Mouse (Mus musculus) liver, adult 2 months (tissue): ENCODE data around the gene Dars.

Source experiments
- CTCF ChIP-seq: fragments of 200-500 bp; IDR thresholded peaks from 2 replicates; pipeline ENCODE4 v1.5.1; 2011; ENCODE audit warnings: low read depth, low read length, control low read depth
- POLR2A ChIP-seq: fragments of 200-500 bp; IDR thresholded peaks from 2 replicates; pipeline ENCODE4 v1.6.1; 2011; ENCODE audit warnings: low read length, control low read depth; ENCODE audit not compliant: insufficient read depth; ENCODE audit errors: extremely low read depth

- TF ChIP-seq CTCF (no peak), POLR2A (no peak)
These were observed 34.0 kb upstream of the Dars start for GRCm38 (mm10) chr1:128451183-128451582.
